Mouse (Mus musculus): ENCODE results near the gene Ift57. TPM values are rescaled to one million over a fixed set of nuclear protein-coding genes. Genes with fewer than 3 reads are reported as not detected.
A peak's percentile ranks its signal among the peaks of the same experiment; 100 is the strongest.

Gene Ift57
- total RNA-seq (2021) (10 to 100 TPM; 13.4 to 13.7 TPM), polyA plus RNA-seq (2012; rRNA removed) (2.9 and 5.9 TPM in 2 replicates)
- long read RNA-seq, transcript Ift57-201 (11 exons, 2,601 nt), result major isoform, 14 of 18 reads
- long read RNA-seq, partial matches to known transcripts, result 1 of 18 reads
- long read RNA-seq, other reads (novel, unspliced or antisense), result 3 of 18 reads

DNA sequence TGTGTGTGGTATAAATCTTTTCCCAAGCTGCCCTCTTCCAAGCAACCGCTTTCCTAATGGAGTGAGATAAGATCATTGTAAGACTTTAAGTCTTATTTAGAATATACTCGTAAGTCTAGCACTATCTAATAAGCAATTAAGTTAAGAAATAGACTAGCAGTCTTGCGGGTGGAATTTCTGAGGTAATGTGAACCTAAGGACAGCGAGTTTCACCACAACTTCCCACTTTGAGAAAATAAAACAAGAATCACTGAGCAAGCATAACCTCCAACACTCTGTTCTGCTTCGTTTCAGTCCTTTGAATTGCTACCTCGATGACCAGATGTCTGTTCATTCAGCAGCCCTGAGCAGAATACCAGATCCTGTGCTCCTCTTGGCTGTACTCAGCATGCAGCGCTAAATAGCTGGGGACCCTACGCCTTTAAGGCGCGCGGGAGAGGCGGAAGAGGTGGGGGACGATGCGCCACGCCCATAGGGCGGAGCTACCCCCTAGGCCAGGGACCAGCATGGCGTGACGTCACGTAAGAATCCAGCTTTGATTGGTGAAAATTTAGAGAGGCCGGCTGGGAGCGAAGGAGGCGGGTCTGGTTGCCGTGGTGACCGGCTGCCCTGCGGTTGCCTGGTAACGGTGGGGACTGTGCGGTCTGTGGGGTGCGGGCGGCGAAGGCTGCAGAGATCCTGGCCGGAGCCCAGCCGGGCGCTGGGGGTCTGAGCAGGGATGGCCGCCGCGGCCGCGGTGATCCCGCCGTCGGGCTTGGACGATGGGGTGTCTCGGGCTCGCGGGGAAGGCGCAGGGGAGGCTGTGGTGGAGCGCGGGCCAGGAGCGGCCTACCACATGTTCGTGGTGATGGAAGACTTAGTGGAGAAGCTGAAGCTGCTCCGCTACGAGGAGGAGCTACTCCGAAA lies at the start of gene Ift57:
Gene Ift57 (plus strand): TSS at position 614 of the 906 bp plus-strand sequence.
- intact Hi-C loops (cut with DNase I), result loop anchor here (5.0 kb wide), 5 partner anchors 103 to 338 kb away; partner anchors contain the start of gene Cd47

DNA sequence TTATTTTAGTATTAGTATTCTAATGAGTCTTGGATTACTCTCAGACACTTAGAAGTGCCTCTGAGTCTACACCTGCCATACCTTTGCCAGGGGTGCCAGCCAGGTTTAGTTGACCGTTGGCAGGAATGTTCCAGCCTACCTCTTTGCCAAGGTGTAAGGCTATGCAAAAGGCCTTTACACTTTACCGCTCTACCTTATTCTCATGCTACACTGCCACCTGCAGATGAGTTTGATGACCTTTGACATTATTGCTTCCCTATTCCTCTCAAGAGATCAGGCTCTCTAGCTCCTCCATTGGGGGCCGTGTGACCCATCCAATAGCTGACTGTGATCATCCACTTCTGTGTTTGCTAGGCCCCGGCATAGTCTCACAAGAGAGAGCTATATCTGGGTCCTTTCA lies 41.9 kb upstream of the Ift57 start:
- Histone ChIP-seq H3K4me3 (no peak overlapping the region), H3K9ac (ENCODE audit: low read depth, low read length) (no peak overlapping the region), H3K4me1 (ENCODE audit: control insufficient read depth, insufficient read depth, low read length) (no peaks in the 10 kb centered on the region), H3K36me3 (ENCODE audit: control insufficient read depth, insufficient read depth, low read length) (no peaks in the 10 kb centered on the region), H3K27me3 (ENCODE audit: control insufficient read depth, insufficient read depth, low read length) (no peaks in the 10 kb centered on the region), H3K27ac (no peak overlapping the region), H3K79me2 (replicated peaks; ENCODE audit: control insufficient read depth, insufficient read depth, low read length) (no peaks in the 10 kb centered on the region)
- intact Hi-C loops (cut with DNase I), result loop anchor here (5.0 kb wide), 1 partner anchor 125 kb away; no protein-coding TSS in a partner anchor
- DNase-seq, result no peak
- whole genome bisulfite sequencing, result 92% methylated on average over 4 of the region's 4 CpGs
- TF ChIP-seq EP300 (IDR thresholded peaks at IDR 0.05; ENCODE audit: insufficient read depth, low read depth, low read length) (no peak), POLR2A (IDR thresholded peaks at IDR 0.05; ENCODE audit: insufficient read depth, low read depth, low read length) (no peak), CTCF (IDR thresholded peaks at IDR 0.05) (no peak)

More for the DNA sequence above, at the start of gene Ift57:
- Histone ChIP-seq H3K4me1 (ENCODE audit: control insufficient read depth, insufficient read depth, low read length) (no peaks in the 10 kb centered on the region), H3K36me3 (ENCODE audit: control insufficient read depth, insufficient read depth, low read length) (no peaks in the 10 kb centered on the region), H3K4me3 (peak within 1 kb of the TSS; percentile 74), H3K9ac (ENCODE audit: low read depth, low read length) (peak within 1 kb of the TSS; percentile 70), H3K79me2 (replicated peaks; ENCODE audit: control insufficient read depth, insufficient read depth, low read length) (no peaks in the 10 kb centered on the region; the same call in 1 of the 2 replicates), H3K27ac (peak within 1 kb of the TSS; percentile 42; the same call in 1 of the 2 replicates), H3K27me3 (ENCODE audit: control insufficient read depth, insufficient read depth, low read length) (no peaks in the 10 kb centered on the region)
- TF ChIP-seq CTCF (IDR thresholded peaks at IDR 0.05), result no peak
- peak; percentile 76 for TF ChIP-seq POLR2A (IDR thresholded peaks at IDR 0.05; ENCODE audit: insufficient read depth, low read depth, low read length)
- TF ChIP-seq EP300 (IDR thresholded peaks at IDR 0.05; ENCODE audit: insufficient read depth, low read depth, low read length), result peak; percentile 52; the same call in 1 of the 2 replicates
- WGBS, result 2% methylated on average over 53 of the region's 53 CpGs
- DNase-seq, result peak; percentile 97 to 98

DNA sequence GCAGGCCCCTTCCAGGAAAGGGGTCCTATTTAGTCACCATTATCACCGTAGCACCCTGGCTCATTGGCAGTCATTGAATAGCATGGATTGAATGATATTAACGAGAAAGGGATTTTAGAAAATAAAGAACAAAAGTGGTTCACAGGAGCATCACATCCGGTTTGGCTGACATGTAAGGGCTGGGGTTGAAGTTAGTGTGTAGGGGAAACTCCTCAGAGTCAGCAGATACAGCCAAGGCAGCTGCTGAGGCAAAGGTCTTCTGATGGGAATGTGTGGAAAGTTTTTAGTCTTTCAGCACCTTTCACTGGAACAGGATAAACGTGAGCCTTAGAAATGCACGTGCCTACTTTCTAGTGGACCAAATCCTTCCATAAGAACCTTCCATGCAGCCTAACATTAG lies 41.0 kb upstream of the Ift57 start:
- intact Hi-C loops (cut with DNase I), result loop anchor here (5.0 kb wide), 1 partner anchor 126 kb away; no protein-coding TSS in a partner anchor
- H3K4me1 ChIP-seq (ENCODE audit: control insufficient read depth, insufficient read depth, low read length), result no peaks in the 10 kb centered on the region
- H3K27ac ChIP-seq, result no peak overlapping the region
- H3K4me3 ChIP-seq, result no peak overlapping the region
- no peaks in the 10 kb centered on the region for H3K27me3 ChIP-seq (ENCODE audit: control insufficient read depth, insufficient read depth, low read length)
- H3K9ac ChIP-seq (ENCODE audit: low read depth, low read length), result no peak overlapping the region
- DNase-seq, result no peak
- no peaks in the 10 kb centered on the region for H3K36me3 ChIP-seq (ENCODE audit: control insufficient read depth, insufficient read depth, low read length)
- TF ChIP-seq POLR2A (IDR thresholded peaks at IDR 0.05; ENCODE audit: insufficient read depth, low read depth, low read length) (no peak), CTCF (IDR thresholded peaks at IDR 0.05) (no peak), EP300 (IDR thresholded peaks at IDR 0.05; ENCODE audit: insufficient read depth, low read depth, low read length) (no peak)
- H3K79me2 ChIP-seq (replicated peaks; ENCODE audit: control insufficient read depth, insufficient read depth, low read length), result no peaks in the 10 kb centered on the region
- WGBS, result 56% methylated on average over 5 of the region's 5 CpGs

DNA sequence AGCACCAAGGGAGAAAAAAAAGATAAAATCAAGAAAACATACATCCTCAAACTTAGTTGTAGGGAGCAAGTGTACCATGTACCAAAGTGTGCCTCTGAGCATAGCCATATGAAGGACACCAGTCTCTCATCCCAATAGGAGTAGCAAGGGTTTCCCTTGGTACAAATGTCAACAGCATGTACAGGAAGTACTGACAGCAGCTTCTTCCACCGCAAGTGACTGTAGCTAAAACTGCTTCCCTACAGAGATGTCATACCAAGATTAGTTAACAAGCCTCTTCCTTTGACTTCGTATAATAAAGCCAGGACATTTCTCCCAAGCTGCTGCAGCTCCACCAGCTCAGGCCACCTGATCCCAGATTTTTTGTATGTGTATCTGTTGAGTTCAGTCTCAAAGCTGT lies 39.9 kb upstream of the Ift57 start:
- Histone ChIP-seq H3K36me3 (ENCODE audit: control insufficient read depth, insufficient read depth, low read length) (no peaks in the 10 kb centered on the region), H3K27me3 (ENCODE audit: control insufficient read depth, insufficient read depth, low read length) (no peaks in the 10 kb centered on the region), H3K4me1 (ENCODE audit: control insufficient read depth, insufficient read depth, low read length) (no peaks in the 10 kb centered on the region), H3K4me3 (no peak overlapping the region), H3K79me2 (replicated peaks; ENCODE audit: control insufficient read depth, insufficient read depth, low read length) (no peaks in the 10 kb centered on the region), H3K9ac (ENCODE audit: low read depth, low read length) (no peak overlapping the region), H3K27ac (no peak overlapping the region)
- intact Hi-C loops (cut with DNase I), result loop anchor here (5.0 kb wide), 1 partner anchor 127 kb away; no protein-coding TSS in a partner anchor
- no peak for DNase-seq
- TF ChIP-seq POLR2A (IDR thresholded peaks at IDR 0.05; ENCODE audit: insufficient read depth, low read depth, low read length) (no peak), EP300 (IDR thresholded peaks at IDR 0.05; ENCODE audit: insufficient read depth, low read depth, low read length) (no peak), CTCF (IDR thresholded peaks at IDR 0.05) (no peak)
- 34% methylated on average over 2 of the region's 2 CpGs for WGBS

DNA sequence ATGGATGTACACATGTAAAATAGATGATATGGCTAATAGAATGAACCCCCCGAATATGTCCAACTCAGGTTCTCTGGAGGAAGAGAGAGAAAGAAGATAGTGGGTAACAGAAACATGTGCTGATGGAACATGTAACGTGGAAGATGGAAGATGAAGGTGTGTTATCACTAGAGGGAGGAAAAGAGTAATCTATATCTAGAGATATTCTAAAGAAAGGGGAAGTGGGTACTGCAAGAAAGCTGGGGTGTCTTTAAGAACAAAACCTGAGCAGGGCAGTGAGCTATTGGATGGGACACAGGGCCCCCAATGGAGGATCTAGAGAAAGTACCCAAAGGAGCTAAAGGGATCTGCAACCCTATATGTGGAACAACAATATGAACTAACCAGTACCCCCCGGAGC lies 38.9 kb upstream of the Ift57 start:
- Histone ChIP-seq H3K27ac (no peak overlapping the region), H3K79me2 (replicated peaks; ENCODE audit: control insufficient read depth, insufficient read depth, low read length) (no peaks in the 10 kb centered on the region), H3K4me3 (no peak overlapping the region), H3K9ac (ENCODE audit: low read depth, low read length) (no peak overlapping the region), H3K27me3 (ENCODE audit: control insufficient read depth, insufficient read depth, low read length) (no peaks in the 10 kb centered on the region), H3K4me1 (ENCODE audit: control insufficient read depth, insufficient read depth, low read length) (no peaks in the 10 kb centered on the region), H3K36me3 (ENCODE audit: control insufficient read depth, insufficient read depth, low read length) (no peaks in the 10 kb centered on the region)
- TF ChIP-seq EP300 (IDR thresholded peaks at IDR 0.05; ENCODE audit: insufficient read depth, low read depth, low read length), result no peak
- no peak for TF ChIP-seq POLR2A (IDR thresholded peaks at IDR 0.05; ENCODE audit: insufficient read depth, low read depth, low read length)
- TF ChIP-seq CTCF (IDR thresholded peaks at IDR 0.05), result no peak
- 84% methylated on average over 3 of the region's 3 CpGs for WGBS
- intact Hi-C loops (cut with DNase I), result no loop called here
- no peak for DNase-seq

Measured in heart, adult 2 months (tissue).